Mouse (Mus musculus): ENCODE measurements around the gene Olfr1344.
"Not testable (repeated sequence)": the region's sequence is repeated elsewhere in the genome, so short reads cannot be mapped to it uniquely, and the experiment has no call there.

- not testable (repeated sequence) for TF ChIP-seq CTCF (IDR thresholded peaks at IDR 0.05; ENCODE audit: low read depth, low read length); POLR2A (IDR thresholded peaks at IDR 0.05; ENCODE audit: borderline replicate concordance, low read depth, low read length)
Measured at GRCm38 (mm10) chr7:6477633-6478032, 39.1 kb downstream of the Olfr1344 start.

Data from bone marrow macrophage, adult 2 months (primary cell).